Mouse (Mus musculus) neural tube, embryonic 11.5 days (tissue): Measurements from ENCODE around the gene Fbxo9. TPM values are rescaled to one million over a fixed set of nuclear protein-coding genes. Genes with fewer than 3 reads are reported as not detected.
"Not testable (repeated sequence)": the region's sequence is repeated elsewhere in the genome, so short reads cannot be mapped to it uniquely, and the experiment has no call there.

Source experiments
- ATAC-seq: fragments of 200-750 bp; cut with Nextera tagmentation; 2 replicates; pipeline ENCODE4 v1.8.0; 2017; ENCODE audit warnings: moderate number of reproducible peaks, mild to moderate bottlenecking, moderate TSS enrichment, moderate library complexity; ENCODE audit not compliant: insufficient read depth, low FRiP score, low TSS enrichment
- DNase-seq: peaks from one replicate; pipeline ENCODE4 v3.0.0-alpha.2; 2015; ENCODE audit warnings: low spot score
- H3K27ac ChIP-seq: fragments of 300-500 bp; sonication (generic); 2 replicates; pipeline ENCODE4 v1.5.1; 2014; ENCODE audit warnings: low read depth, mild to moderate bottlenecking, low read length
- H3K27me3 ChIP-seq: fragments of 300-500 bp; sonication (generic); 2 replicates; pipeline ENCODE4 v1.6.1; 2014; ENCODE audit warnings: mild to moderate bottlenecking, low read length, mixed read lengths; ENCODE audit not compliant: control insufficient read depth, insufficient read depth
- H3K36me3 ChIP-seq: fragments of 300-500 bp; sonication (generic); 2 replicates; pipeline ENCODE4 v1.6.1; 2014; ENCODE audit warnings: mild to moderate bottlenecking, low read length, moderate library complexity, mixed read lengths; ENCODE audit not compliant: control insufficient read depth, insufficient read depth
- H3K4me1 ChIP-seq: fragments of 300-500 bp; sonication (generic); 2 replicates; pipeline ENCODE4 v1.6.1; 2014; ENCODE audit warnings: low read length, mixed read lengths; ENCODE audit not compliant: control insufficient read depth, insufficient read depth
- H3K4me2 ChIP-seq: fragments of 300-500 bp; sonication (generic); 2 replicates; pipeline ENCODE4 v1.6.1; 2014; ENCODE audit warnings: low read depth, mild to moderate bottlenecking, moderate library complexity
- H3K4me3 ChIP-seq: fragments of 300-500 bp; sonication (generic); 2 replicates; pipeline ENCODE4 v1.5.1; 2014; ENCODE audit warnings: low read depth, low read length
- H3K9ac ChIP-seq: fragments of 300-500 bp; sonication (generic); 2 replicates; pipeline ENCODE4 v1.6.1; 2014; ENCODE audit warnings: mild to moderate bottlenecking, low read length
- H3K9me3 ChIP-seq: fragments of 300-500 bp; sonication (generic); 2 replicates; pipeline ENCODE4 v1.6.1; 2016; ENCODE audit warnings: low read length; ENCODE audit not compliant: control insufficient read depth
- whole genome bisulfite sequencing: fragments of 180-500 bp; shearing (Covaris S2); extraction: QIAGEN DNeasy Blood & Tissue Kit; methylation state at CpG from one replicate; pipeline ENCODE4 v1.1.7; 2014; 5-methylcytosine and 5-hydroxymethylcytosine counted together
- polyA plus RNA-seq: library from polyadenylated mRNA; unstranded; fragments of >200 nt; fragmentation: Nextera tagmentation; extraction: Ambion mirVana; gene quantifications from 2 replicates; pipeline ENCODE4 v1.2.1, GENCODE M21; 2014

Gene Fbxo9
- 36.9 and 38.9 TPM in 2 replicates for polyA plus RNA-seq

DNA sequence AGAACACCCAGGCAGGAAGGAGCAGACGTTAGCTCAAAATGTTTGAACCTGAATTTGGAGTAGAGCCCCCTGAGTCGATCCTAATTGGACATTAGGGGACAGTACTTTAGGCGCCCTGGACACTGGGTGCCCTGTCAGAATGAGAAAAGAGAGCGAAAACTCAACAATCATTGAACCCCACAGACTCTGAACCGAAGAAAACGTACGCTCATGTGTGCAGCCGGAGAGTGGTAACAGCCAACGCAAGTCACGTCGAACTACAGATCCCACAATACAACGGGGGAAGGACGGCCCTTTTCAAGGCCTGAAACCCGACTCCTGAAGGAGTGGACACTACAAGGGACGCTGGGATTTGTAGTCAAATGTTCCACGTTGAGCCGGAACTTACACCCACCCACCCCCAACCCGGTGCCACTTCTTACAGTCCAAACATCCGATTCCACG is at the start of gene Fbxo9, which contains the start of gene Ick:
Gene Fbxo9 (minus strand): TSS at position 270 of the 444 bp plus-strand sequence.
Gene Ick (plus strand): TSS at position 397 of the 444 bp plus-strand sequence.
- no peaks in the 10 kb centered on the region for H3K9me3 ChIP-seq
- peak within 1 kb of the TSS; percentile 84 for H3K4me3 ChIP-seq
- H3K9ac ChIP-seq: peak within 1 kb of the TSS; percentile 86
- WGBS: under 1% methylated on average over 20 of the region's 20 CpGs
- peak; percentile 89 for ATAC-seq
- no peaks in the 10 kb centered on the region for H3K36me3 ChIP-seq
- H3K27ac ChIP-seq: peak within 1 kb of the TSS; percentile 80
- peaks cover 6% of the 10 kb centered on the region; the same call in 1 of the 2 replicates for H3K4me1 ChIP-seq
- DNase-seq: peak; percentile 88
- H3K27me3 ChIP-seq: no peaks in the 10 kb centered on the region
- peak within 1 kb of the TSS; percentile 91 for H3K4me2 ChIP-seq

DNA sequence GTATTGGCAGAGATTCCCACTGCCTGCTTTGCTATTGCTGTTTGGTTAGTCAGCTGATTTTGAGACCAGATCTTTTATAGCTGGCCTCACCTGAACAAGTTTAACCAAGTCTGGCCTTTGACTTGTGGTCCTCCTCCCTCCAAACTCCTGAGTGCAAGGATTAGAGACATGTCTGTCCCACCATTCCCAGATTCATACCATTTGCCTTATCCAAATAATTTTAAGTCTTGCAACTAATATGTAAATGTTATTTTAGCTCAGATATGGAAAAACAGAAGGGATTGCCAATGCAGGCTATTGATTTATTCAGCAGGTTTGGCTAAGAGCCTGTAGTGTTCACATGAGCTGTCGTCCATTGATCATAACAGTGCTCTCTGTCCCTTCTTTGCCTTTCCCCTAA is 48.4 kb upstream of the Fbxo9 start:
- no peaks in the 10 kb centered on the region for H3K9me3 ChIP-seq
- H3K9ac ChIP-seq: no peak overlapping the region
- 90% methylated on average over 1 of the region's 1 CpGs for WGBS
- no peak for ATAC-seq
- H3K4me1 ChIP-seq: no peaks in the 10 kb centered on the region
- no peak overlapping the region for H3K4me2 ChIP-seq
- H3K27me3 ChIP-seq: no peaks in the 10 kb centered on the region
- no peak overlapping the region for H3K4me3 ChIP-seq
- DNase-seq: no peak
- no peak overlapping the region for H3K27ac ChIP-seq
- peaks cover 21% of the 10 kb centered on the region for H3K36me3 ChIP-seq

DNA sequence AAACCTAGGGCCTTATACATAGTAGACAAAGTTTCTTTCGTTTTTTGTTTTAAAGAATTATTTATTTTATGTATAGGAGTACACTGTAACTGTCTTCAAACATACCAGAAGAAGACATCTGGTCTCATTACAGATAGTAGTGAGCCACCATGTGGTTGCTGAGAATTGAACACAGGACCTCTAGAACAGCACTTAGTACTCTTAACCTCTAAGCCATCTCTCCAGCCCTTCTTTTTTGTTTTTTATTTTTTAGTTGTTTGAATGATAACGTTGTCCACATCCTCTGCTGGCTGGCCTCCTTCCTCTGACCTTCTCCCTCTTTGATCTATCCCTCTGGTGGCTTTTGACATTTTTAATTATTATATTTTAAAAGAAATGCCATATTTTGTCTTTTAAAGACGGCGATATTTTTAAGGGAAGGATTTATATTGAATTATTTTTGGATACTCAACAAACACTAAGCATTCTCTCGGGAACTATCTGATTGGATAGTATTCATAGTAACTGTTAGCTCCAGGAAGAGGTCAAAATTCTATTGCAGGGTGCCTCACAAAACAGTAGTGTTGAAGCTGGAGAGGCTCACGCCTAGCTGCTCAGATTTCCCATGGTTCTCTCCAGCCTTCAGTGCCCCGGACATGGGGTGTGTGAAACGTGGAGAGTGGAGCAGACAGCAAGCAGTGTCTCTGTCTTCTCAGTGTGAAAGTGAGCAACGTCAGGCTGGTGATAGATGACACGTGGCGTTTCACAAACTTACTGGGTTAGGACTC is 45.5 kb upstream of the Fbxo9 start:
- Histone ChIP-seq H3K4me1 (no peaks in the 10 kb centered on the region), H3K27me3 (no peaks in the 10 kb centered on the region), H3K27ac (no peak overlapping the region), H3K4me2 (no peak overlapping the region), H3K4me3 (no peak overlapping the region), H3K9me3 (no peaks in the 10 kb centered on the region), H3K9ac (no peak overlapping the region), H3K36me3 (peaks cover 11% of the 10 kb centered on the region)
- no peak for ATAC-seq
- WGBS: 87% methylated on average over 11 of the region's 11 CpGs
- no peak for DNase-seq

DNA sequence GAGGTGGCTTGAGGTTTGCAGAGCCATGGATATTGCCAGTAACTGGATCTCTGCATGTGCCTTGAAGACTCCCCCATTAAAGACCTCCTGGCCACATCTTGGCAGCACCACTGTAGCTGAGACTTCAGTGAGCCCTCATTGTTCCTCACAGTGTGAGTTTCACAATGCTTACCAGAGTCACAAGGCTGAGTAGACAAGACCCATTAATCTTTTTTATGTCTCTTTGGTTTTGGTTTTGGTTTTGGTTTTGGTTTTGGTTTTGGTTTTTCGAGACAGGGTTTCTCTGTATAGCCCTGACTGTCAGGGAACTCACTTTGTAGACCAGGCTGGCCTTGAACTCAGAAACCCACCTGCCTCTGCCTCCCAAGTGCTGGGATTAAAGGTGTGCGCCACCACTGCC is 40.9 kb upstream of the Fbxo9 start:
- H3K36me3 ChIP-seq, ATAC-seq, H3K4me2 ChIP-seq: not testable (repeated sequence)

DNA sequence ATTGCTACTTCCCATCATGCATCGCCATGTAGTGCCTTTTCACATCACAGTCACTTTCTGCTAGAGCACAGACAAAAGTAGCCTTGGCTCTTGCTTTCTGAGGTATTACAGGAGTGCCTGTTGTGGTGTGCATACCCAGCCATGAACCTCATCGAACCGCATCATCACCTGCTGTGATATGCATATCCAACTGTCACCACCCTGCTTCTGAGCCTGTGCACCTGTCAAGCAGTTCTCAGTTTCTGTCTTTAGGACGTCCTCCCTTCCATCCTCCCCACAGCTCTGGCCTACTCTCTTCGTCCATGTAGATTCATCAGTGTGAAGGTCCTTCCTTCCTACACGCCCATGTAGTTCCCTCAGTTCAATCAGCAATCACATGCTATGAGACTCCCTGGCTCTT is 39.3 kb upstream of the Fbxo9 start:
- no peak overlapping the region for H3K4me2 ChIP-seq
- H3K4me1 ChIP-seq: peaks cover 2% of the 10 kb centered on the region; the same call in 1 of the 2 replicates
- H3K9ac ChIP-seq: no peak overlapping the region
- 90% methylated on average over 6 of the region's 6 CpGs for WGBS
- no peaks in the 10 kb centered on the region for H3K27me3 ChIP-seq
- no peak overlapping the region for H3K4me3 ChIP-seq
- H3K27ac ChIP-seq: no peak overlapping the region
- ATAC-seq (no peak), DNase-seq (no peak)
- H3K9me3 ChIP-seq: no peaks in the 10 kb centered on the region
- peaks cover 3% of the 10 kb centered on the region for H3K36me3 ChIP-seq

More for the DNA sequence above, 40.9 kb upstream of the Fbxo9 start:
- not testable (repeated sequence) for H3K9ac ChIP-seq, DNase-seq, H3K4me3 ChIP-seq, H3K27me3 ChIP-seq, H3K27ac ChIP-seq, H3K9me3 ChIP-seq, H3K4me1 ChIP-seq
- 92% methylated on average over 2 of the region's 2 CpGs for WGBS

DNA sequence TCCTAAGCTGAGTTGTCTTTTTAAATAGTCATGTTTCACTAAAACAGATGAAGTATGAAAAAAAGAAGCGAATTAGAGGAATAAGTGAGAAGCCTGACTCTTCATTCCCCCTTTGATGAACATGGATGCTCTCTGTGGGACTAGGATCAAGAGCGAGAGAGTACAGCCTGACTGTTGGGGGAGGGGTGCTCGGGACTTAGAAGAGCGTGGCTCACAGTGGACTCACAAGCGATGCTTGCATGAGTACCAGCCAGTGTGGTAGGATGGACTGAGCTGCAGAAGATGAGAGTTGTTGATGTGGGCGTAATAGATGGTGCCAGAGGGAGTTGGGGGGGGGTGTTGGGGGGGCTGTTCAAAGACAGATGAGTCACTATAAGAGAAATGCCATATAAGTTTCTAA is 37.8 kb upstream of the Fbxo9 start:
- H3K9ac ChIP-seq: no peak overlapping the region
- H3K4me2 ChIP-seq: no peak overlapping the region
- no peak for DNase-seq
- peaks cover 12% of the 10 kb centered on the region for H3K36me3 ChIP-seq
- no peak for ATAC-seq
- H3K9me3 ChIP-seq: no peaks in the 10 kb centered on the region; the same call in 1 of the 2 replicates
- no peak overlapping the region for H3K27ac ChIP-seq
- H3K27me3 ChIP-seq: no peaks in the 10 kb centered on the region
- no peak overlapping the region for H3K4me3 ChIP-seq
- WGBS: 85% methylated on average over 6 of the region's 6 CpGs
- peaks cover 2% of the 10 kb centered on the region; the same call in 1 of the 2 replicates for H3K4me1 ChIP-seq

DNA sequence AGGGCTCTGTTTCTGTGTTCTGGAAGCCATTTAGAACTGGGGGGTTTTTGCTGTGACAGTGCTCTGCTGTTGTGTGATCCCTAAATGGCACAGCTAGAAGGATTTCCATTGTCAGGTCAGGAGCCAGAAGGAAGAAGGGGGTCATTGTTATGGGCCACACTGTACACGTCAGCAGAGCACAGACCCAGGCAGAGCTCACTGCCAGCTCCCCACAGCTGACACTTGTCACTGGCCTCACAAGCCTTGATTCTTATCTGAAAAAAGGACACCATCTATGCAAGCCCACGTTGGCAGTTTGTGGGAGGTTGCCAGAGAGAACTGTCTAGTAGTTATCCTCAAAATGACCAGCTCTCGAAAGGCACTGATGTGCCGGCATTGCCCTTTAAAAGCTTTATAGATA is 37.2 kb upstream of the Fbxo9 start:
- Histone ChIP-seq H3K27ac (no peak overlapping the region), H3K9ac (no peak overlapping the region), H3K36me3 (peaks cover 11% of the 10 kb centered on the region), H3K4me3 (no peak overlapping the region), H3K4me1 (peaks cover 2% of the 10 kb centered on the region; the same call in 1 of the 2 replicates), H3K9me3 (no peaks in the 10 kb centered on the region; the same call in 1 of the 2 replicates), H3K4me2 (no peak overlapping the region), H3K27me3 (no peaks in the 10 kb centered on the region)
- 82% methylated on average over 4 of the region's 4 CpGs for WGBS
- ATAC-seq: no peak
- DNase-seq: no peak

DNA sequence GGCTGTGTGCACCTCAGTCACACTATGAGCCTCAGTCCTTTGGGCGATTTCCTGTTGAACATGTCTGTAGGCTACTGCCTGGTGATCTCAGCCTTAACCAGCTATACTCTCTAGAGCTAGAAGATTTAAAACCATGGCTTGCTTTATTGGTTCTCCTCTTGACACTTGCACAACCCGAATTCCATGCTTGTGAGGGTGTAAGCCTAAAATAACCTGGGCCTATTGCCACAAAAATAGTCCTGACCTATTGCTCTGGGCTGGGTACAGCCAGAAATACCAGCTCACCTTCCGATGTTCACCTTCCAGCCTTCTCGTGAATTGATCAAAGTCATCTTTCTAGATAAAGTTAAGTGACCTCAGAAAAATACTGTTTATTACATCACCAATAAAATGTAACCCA is 30.6 kb upstream of the Fbxo9 start:
- DNase-seq (no peak), ATAC-seq (no peak)
- Histone ChIP-seq H3K27ac (no peak overlapping the region), H3K9ac (no peak overlapping the region), H3K4me3 (no peak overlapping the region), H3K4me2 (no peak overlapping the region), H3K4me1 (no peaks in the 10 kb centered on the region), H3K27me3 (no peaks in the 10 kb centered on the region), H3K9me3 (no peaks in the 10 kb centered on the region; the same call in 1 of the 2 replicates), H3K36me3 (peaks cover 11% of the 10 kb centered on the region)
- WGBS: 83% methylated on average over 4 of the region's 4 CpGs
